Comparison of ENCODE assay signal across 8 mouse cellular contexts in genomic region chr9:49246839-49247238, GRCm38 (mm10). TPM values are rescaled to one million over a fixed set of nuclear protein-coding genes. Genes with fewer than 3 reads are reported as not detected.
DNase-seq lines count a peak whose midpoint lies in the region; ATAC-seq lines count a peak whose summit lies in the region.
"Had no signal": no experiment of that assay in that cellular context is flagged by ENCODE, and none has a peak within 500 bp of the region (broad histone marks: within the 10 kb centered on the region; RNA-seq: fewer than 3 reads in every experiment).

No protein-coding gene starts in this region.

- no peaks in the 10 kb centered on the region for H3K36me3 ChIP-seq in neural tube, embryonic 15.5 days
- H3K36me3 ChIP-seq: heart, embryonic 13.5 days had no signal

- no peaks in the 10 kb centered on the region for H3K27me3 ChIP-seq in neural tube, embryonic 15.5 days (replicated peaks)
- H3K27me3 ChIP-seq: heart, embryonic 13.5 days had no signal

- ATAC-seq in neural tube, embryonic 15.5 days (ENCODE audit: low FRiP score) = no peak
- ATAC-seq in megakaryocyte-erythroid progenitor cell, adult 5-6 weeks (replicated peaks; ENCODE audit: low FRiP score, low TSS enrichment, poor library complexity, severe bottlenecking) = 0 out of 2 replicates have a peak, but pooled peaks have one; percentile 59

- no peak overlapping the region for H3K9ac ChIP-seq in neural tube, embryonic 15.5 days (replicated peaks)
- H3K9ac ChIP-seq: heart, embryonic 13.5 days had no signal

- H3K9me3 ChIP-seq in neural tube, embryonic 15.5 days (replicated peaks) = no peaks in the 10 kb centered on the region
- H3K9me3 ChIP-seq: heart, embryonic 13.5 days had no signal

- peak; percentile 34 for DNase-seq in neural tube, embryonic 10.5 days (ENCODE audit: extremely low spot score, low spot score)
- peak; percentile 82 for DNase-seq in brain, adult 2 months (ENCODE audit: low read depth, low spot score)
- peak; percentile 47 for DNase-seq in gastrocnemius, adult 18-20 months (ENCODE audit: low spot score)
- DNase-seq in layer of hippocampus, postnatal 14 days (ENCODE audit: low spot score in 2 of 2) = peak; percentile 30 to 60
- peak; percentile 46 for DNase-seq in thymus, postnatal 25 days

- H3K4me3 ChIP-seq in neural tube, embryonic 15.5 days (replicated peaks) = no peak overlapping the region
- H3K4me3 ChIP-seq: heart, embryonic 13.5 days had no signal

- WGBS in neural tube, embryonic 15.5 days = 42% methylated on average over 7 of the region's 7 CpGs

- H3K4me2 ChIP-seq in neural tube, embryonic 15.5 days = no peak overlapping the region
- H3K4me2 ChIP-seq: heart, embryonic 13.5 days had no signal

- H3K27ac ChIP-seq in neural tube, embryonic 15.5 days (replicated peaks) = no peak overlapping the region
- H3K27ac ChIP-seq: heart, embryonic 13.5 days had no signal

- H3K4me1 ChIP-seq in neural tube, embryonic 15.5 days = peaks cover 6% of the 10 kb centered on the region; the same call in 1 of the 2 replicates
- H3K4me1 ChIP-seq: heart, embryonic 13.5 days had no signal

RNA-seq across cellular contexts. Expression of gene Gm4894, which starts 3.5 kb away (rescaled TPM):
- polyA plus RNA-seq in neural tube, embryonic 15.5 days (2015; fragmentation: Nextera tagmentation; extraction: Ambion mirVana) = not detected in 2 replicates
- not detected for total RNA-seq in gastrocnemius, adult 18-20 months (2021)
- not detected for total RNA-seq in layer of hippocampus, postnatal 14 days (2021)
- not detected in 2 replicates for total RNA-seq in megakaryocyte-erythroid progenitor cell, adult 5-6 weeks (2014; fragmentation: Nextera tagmentation)
- not detected in 2 replicates for total RNA-seq in megakaryocyte-erythroid progenitor cell, adult 5-6 weeks (2017)
- polyA plus RNA-seq: heart, embryonic 13.5 days had no signal
